Mouse (Mus musculus) regulatory T cell (primary cell): ENCODE measurements around the gene Gm5065.

ENCODE experiments used
- in situ Hi-C: fragments of 300-600 bp; cut with MboI, MseI; formaldehyde crosslinking; loops from one replicate; pipeline ENCODE4 v1.15.1; 2025; ENCODE audit warnings: high pct_unique_total_duplicates

The Gm5065 gene

GRCm38 (mm10) chr7:5350237-5350636 is at the start of gene Gm5065:
TSS of gene Gm5065 (plus strand) at chr7:5350537.
- in situ Hi-C loops, result no loop called here

- in situ Hi-C loops, result no loop called here
Observed at GRCm38 (mm10) chr7:5327511-5327910, 22.8 kb upstream of the Gm5065 start.

GRCm38 (mm10) chr7:5350935-5351334 is 598 bp downstream of the Gm5065 start, which contains the start of gene Nlrp2:
TSS of gene Nlrp2 (minus strand) at chr7:5351035.
- in situ Hi-C loops, result no loop called here

- in situ Hi-C loops, result no loop called here
Observed at GRCm38 (mm10) chr7:5363599-5363998, 13.3 kb downstream of the Gm5065 start.

GRCm38 (mm10) chr7:5366724-5367123 is 16.4 kb downstream of the Gm5065 start:
- in situ Hi-C loops, result no loop called here

- in situ Hi-C loops, result no loop called here
Observed at GRCm38 (mm10) chr7:5406201-5406600, 55.9 kb downstream of the Gm5065 start.
